Mouse (Mus musculus) kidney, postnatal 0 days (tissue): ENCODE measurements around the gene Kcnk3. TPM values are rescaled to one million over a fixed set of nuclear protein-coding genes. Genes with fewer than 3 reads are reported as not detected.

Experiments used
- ATAC-seq: fragments of 200-750 bp; cut with Nextera tagmentation; replicated peaks from 2 replicates; pipeline ENCODE4 v1.8.0; 2017; ENCODE audit warnings: low read depth, moderate number of reproducible peaks, moderate TSS enrichment, moderate library complexity; ENCODE audit not compliant: low FRiP score
- DNase-seq: peaks from one replicate; pipeline ENCODE4 v3.0.0-alpha.2; 2016; ENCODE audit warnings: low spot score
- H3K27ac ChIP-seq: fragments of 300-500 bp; sonication (generic); 2 replicates; pipeline ENCODE4 v1.5.1; 2014; ENCODE audit warnings: mild to moderate bottlenecking
- H3K27me3 ChIP-seq: fragments of 300-500 bp; sonication (generic); 2 replicates; pipeline ENCODE4 v1.6.1; 2014; ENCODE audit warnings: low read length, mixed read lengths; ENCODE audit not compliant: insufficient read depth
- H3K36me3 ChIP-seq: fragments of 300-500 bp; sonication (generic); 2 replicates; pipeline ENCODE4 v1.6.1; 2014; ENCODE audit warnings: low read length, mixed read lengths; ENCODE audit not compliant: insufficient read depth
- H3K4me1 ChIP-seq: fragments of 300-500 bp; sonication (generic); replicated peaks from 2 replicates; pipeline ENCODE4 v1.6.1; 2014; ENCODE audit warnings: antibody characterized with exemption, low read length, mixed read lengths; ENCODE audit not compliant: insufficient read depth
- H3K4me2 ChIP-seq: fragments of 300-500 bp; sonication (generic); 2 replicates; pipeline ENCODE4 v1.6.1; 2014; ENCODE audit warnings: mild to moderate bottlenecking, low read length, moderate library complexity, mixed read lengths
- H3K4me3 ChIP-seq: fragments of 300-500 bp; sonication (generic); replicated peaks from 2 replicates; pipeline ENCODE4 v1.5.1; 2014; ENCODE audit warnings: low read depth, low read length
- H3K9ac ChIP-seq: fragments of 300-500 bp; sonication (generic); 2 replicates; pipeline ENCODE4 v1.6.1; 2014; ENCODE audit warnings: low read depth, low read length
- H3K9me3 ChIP-seq: fragments of 300-500 bp; sonication (generic); replicated peaks from 2 replicates; pipeline ENCODE4 v1.6.1; 2016; ENCODE audit warnings: low read length, inconsistent platforms, mixed read lengths
- CTCF ChIP-seq: IDR thresholded peaks from 2 replicates; pipeline ENCODE4 v1.5.1; 2016; ENCODE audit warnings: antibody characterized with exemption, low read depth, mild to moderate bottlenecking, moderate library complexity
- WGBS: fragments of 180-500 bp; shearing (Covaris S2); extraction: QIAGEN DNeasy Blood & Tissue Kit; methylation state at CpG from one replicate; pipeline ENCODE4 v1.1.7; 2014; 5-methylcytosine and 5-hydroxymethylcytosine counted together
- polyA plus RNA-seq: library from polyadenylated mRNA; unstranded; fragments of >200 nt; fragmentation: Nextera tagmentation; extraction: Ambion mirVana; gene quantifications from 2 replicates; pipeline ENCODE4 v1.2.1, GENCODE M21; 2015

The Kcnk3 gene
- polyA plus RNA-seq, 1 experiment from 2014 or later, result 2.0 TPM

DNA sequence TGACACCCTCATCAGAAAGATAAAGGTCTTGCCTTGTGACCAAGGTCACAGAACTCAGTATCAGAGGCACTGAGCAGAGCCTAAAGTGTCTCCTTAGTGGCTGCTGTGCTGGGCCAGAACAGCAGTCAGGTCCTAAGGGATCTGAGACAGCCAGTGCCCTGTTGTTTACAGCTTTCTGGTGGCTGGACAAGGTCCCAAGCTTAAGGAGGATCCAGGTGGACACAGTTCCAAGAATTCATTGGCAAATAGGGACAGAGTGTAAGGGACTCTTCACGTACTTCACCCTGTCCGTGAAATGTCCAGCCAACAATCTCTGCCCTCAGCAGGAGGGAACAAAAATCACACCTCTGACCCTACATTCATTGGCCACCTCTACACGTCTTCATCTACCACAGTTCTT lies 40.5 kb downstream of the Kcnk3 start:
- 69% methylated on average over 3 of the region's 3 CpGs for WGBS
- Histone ChIP-seq H3K36me3 (no peaks in the 10 kb centered on the region), H3K4me2 (no peak overlapping the region), H3K27ac (no peak overlapping the region), H3K27me3 (no peaks in the 10 kb centered on the region), H3K4me3 (no peak overlapping the region), H3K4me1 (no peaks in the 10 kb centered on the region), H3K9me3 (no peaks in the 10 kb centered on the region), H3K9ac (no peak overlapping the region)
- no peak for TF ChIP-seq CTCF
- ATAC-seq (no peak), DNase-seq (no peak)

DNA sequence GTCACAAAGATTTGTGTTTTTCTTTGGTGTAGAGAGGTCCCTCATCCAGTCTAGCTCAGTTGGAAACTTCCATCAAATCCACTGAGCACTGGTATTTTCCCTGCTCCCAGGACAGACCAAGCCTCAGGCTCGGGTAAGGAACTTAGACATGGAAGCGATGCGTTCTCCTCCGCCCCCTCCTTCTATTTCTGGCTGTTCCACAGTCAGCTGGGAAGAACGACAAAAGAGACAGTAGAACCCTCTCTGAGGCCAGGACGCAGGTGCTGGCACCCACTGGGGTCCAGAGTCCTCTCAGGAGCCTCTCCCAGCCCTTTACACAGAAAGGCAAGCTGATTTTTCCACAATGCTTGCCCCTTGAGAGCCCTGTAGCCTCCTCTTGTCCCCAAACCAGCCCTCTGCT lies 42.4 kb downstream of the Kcnk3 start:
- no peak for TF ChIP-seq CTCF
- 71% methylated on average over 6 of the region's 6 CpGs for WGBS

DNA sequence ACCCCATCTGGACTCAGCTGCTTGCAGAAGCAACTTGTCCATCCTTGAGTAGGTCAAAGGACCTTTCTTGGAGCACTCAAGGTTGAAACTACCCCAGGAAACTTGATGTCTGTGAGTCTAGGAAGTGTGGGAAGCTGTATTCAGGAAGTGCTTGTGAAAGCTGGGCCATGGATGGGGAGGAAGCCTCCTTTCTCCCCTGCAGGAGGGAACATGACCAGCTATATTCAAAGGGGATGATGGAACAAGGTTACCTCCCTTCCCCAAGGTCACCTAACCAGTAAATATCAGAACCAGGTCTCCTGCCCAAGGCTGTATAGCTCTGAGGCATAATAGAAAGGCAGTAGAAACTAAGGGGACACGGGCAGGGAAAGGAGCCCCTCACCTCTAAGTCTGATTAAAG lies 44.2 kb downstream of the Kcnk3 start:
- H3K27ac ChIP-seq, result no peak overlapping the region
- no peaks in the 10 kb centered on the region for H3K4me1 ChIP-seq
- H3K4me3 ChIP-seq, result no peak overlapping the region
- no peak overlapping the region for H3K4me2 ChIP-seq
- ATAC-seq, result no peak
- H3K27me3 ChIP-seq, result no peaks in the 10 kb centered on the region
- H3K9ac ChIP-seq, result no peak overlapping the region
- no peaks in the 10 kb centered on the region for H3K9me3 ChIP-seq
- no peaks in the 10 kb centered on the region for H3K36me3 ChIP-seq
- WGBS, result 83% methylated on average over 1 of the region's 1 CpGs
- TF ChIP-seq CTCF, result no peak
- DNase-seq, result no peak

More for the DNA sequence above, 42.4 kb downstream of the Kcnk3 start:
- H3K9me3 ChIP-seq, result no peaks in the 10 kb centered on the region
- H3K36me3 ChIP-seq, result no peaks in the 10 kb centered on the region
- DNase-seq (no peak), ATAC-seq (no peak)
- no peaks in the 10 kb centered on the region for H3K4me1 ChIP-seq
- H3K27me3 ChIP-seq, result no peaks in the 10 kb centered on the region
- H3K4me3 ChIP-seq, result no peak overlapping the region
- H3K9ac ChIP-seq, result no peak overlapping the region
- H3K4me2 ChIP-seq, result no peak overlapping the region
- no peak overlapping the region for H3K27ac ChIP-seq

DNA sequence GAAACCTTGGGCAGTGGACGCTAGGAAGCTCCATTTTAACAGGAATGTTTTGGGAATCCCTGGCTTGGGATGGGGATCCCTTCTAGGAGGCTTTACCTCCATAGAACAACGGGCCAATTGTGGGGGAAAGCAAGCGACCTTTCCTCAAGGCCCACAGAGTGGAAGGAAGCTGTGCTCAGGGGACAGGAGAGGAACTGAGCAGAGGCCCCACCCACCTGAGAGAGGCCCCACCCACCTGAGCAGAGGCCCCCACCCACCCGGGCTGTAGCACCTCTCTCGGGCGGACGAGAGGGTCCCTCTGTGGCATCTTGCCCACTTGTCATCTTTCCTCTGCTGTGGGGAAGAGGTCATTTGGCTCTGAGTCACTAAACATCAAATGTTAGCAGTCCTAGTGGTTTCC lies 49.0 kb downstream of the Kcnk3 start:
- Histone ChIP-seq H3K4me2 (no peak overlapping the region), H3K9ac (no peak overlapping the region), H3K27ac (no peak overlapping the region), H3K27me3 (no peaks in the 10 kb centered on the region), H3K9me3 (no peaks in the 10 kb centered on the region), H3K36me3 (no peaks in the 10 kb centered on the region), H3K4me3 (no peak overlapping the region), H3K4me1 (no peaks in the 10 kb centered on the region)
- WGBS, result 39% methylated on average over 7 of the region's 7 CpGs
- ATAC-seq, result no peak
- DNase-seq, result no peak
- TF ChIP-seq CTCF, result no peak

DNA sequence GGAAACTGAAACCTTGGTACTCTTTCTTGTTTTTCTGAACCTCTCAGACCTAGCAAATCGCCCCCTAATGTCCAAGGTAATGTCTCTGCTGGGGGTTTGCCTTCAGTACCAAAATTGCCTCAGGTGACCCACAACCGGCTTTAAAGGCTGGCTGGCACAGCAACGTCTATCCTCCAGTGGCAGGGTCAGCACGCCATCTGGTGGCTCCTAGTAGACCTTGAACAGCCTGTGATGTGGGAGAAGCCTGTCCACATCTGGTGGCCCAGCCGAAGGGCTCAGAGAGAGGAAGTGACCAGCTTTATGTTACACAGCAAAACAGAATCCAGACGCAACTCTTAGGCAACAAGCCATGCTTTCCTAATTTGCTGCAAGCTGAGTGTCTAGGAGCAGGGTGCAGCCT lies 50.1 kb downstream of the Kcnk3 start:
- no peak overlapping the region for H3K9ac ChIP-seq
- DNase-seq (peak; percentile 87), ATAC-seq (no peak)
- no peak overlapping the region for H3K27ac ChIP-seq
- TF ChIP-seq CTCF, result peak; percentile 94
- H3K27me3 ChIP-seq, result no peaks in the 10 kb centered on the region
- H3K4me2 ChIP-seq, result no peak overlapping the region
- H3K4me3 ChIP-seq, result no peak overlapping the region
- no peaks in the 10 kb centered on the region for H3K4me1 ChIP-seq
- H3K9me3 ChIP-seq, result no peaks in the 10 kb centered on the region
- H3K36me3 ChIP-seq, result no peaks in the 10 kb centered on the region
- 1% methylated on average over 6 of the region's 6 CpGs for WGBS

DNA sequence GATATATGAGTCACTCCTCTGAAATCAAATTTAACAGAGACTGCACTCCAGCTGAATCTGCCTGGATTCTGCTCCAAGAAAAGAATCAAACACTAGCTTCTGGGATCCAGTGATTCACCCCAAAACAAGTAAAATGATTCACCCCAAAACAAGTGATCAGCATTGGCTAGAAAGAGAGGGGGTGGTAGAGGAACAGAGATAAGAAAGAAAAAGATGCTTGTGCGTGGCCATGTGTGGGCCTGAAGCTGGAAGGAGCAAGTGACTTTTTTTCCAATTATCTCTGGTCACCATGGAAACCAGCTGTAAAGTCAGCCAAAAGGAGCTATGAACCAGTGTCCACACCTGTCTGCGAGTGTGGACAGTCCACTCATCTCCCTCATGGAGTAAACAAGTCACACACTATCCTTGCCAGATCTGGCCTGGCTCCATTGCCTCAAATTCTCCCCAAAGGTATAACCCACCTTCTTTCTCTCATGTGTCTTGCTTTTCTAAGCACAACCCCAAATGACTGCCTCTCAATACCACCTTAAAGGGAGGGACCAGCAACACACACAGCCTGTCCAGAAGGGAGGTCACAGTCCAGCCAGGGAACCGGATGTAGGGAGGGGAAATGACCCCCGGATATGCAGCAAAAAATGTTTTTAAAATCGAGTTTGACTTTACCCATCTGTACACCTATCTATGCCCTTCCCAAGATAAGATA lies 55.7 kb downstream of the Kcnk3 start:
- ATAC-seq (no peak), DNase-seq (no peak)
- Histone ChIP-seq H3K27me3 (no peaks in the 10 kb centered on the region), H3K9me3 (no peaks in the 10 kb centered on the region), H3K27ac (no peak overlapping the region), H3K4me3 (no peak overlapping the region), H3K4me2 (no peak overlapping the region), H3K9ac (no peak overlapping the region), H3K36me3 (no peaks in the 10 kb centered on the region), H3K4me1 (peaks cover 10% of the 10 kb centered on the region; the same call in 1 of the 2 replicates)
- no peak for TF ChIP-seq CTCF
- 56% methylated on average over 5 of the region's 5 CpGs for WGBS

DNA sequence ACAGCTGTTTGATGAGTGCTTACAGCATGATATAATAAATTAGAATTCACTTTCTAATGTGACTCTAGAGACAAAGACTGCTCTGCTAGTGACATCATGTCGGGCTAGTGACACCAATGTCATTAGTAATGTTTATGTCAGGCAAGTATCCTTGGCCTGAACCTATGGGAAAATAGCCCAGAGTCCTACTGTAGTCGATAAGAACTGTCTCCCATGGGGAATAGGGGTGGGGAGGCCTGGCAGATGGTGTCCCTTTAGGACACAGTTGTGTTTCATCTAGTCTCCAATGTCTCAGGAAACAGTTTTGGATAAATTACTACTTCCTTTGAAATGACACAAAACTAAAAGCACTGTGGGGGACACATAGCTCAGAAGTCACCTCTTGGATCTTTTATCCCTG lies 58.1 kb downstream of the Kcnk3 start:
- no peak for TF ChIP-seq CTCF
- H3K4me2 ChIP-seq, result no peak overlapping the region
- H3K36me3 ChIP-seq, result no peaks in the 10 kb centered on the region
- H3K4me1 ChIP-seq, result peaks cover 15% of the 10 kb centered on the region; the same call in 1 of the 2 replicates
- ATAC-seq, result no peak
- H3K9me3 ChIP-seq, result no peaks in the 10 kb centered on the region
- no peak overlapping the region for H3K4me3 ChIP-seq
- WGBS, result 45% methylated on average over 2 of the region's 2 CpGs
- no peak overlapping the region for H3K9ac ChIP-seq
- no peaks in the 10 kb centered on the region for H3K27me3 ChIP-seq
- peak; percentile 40 for DNase-seq
- no peak overlapping the region; the same call in 1 of the 2 replicates for H3K27ac ChIP-seq
